Mouse (Mus musculus) kidney, postnatal 36 days (tissue): ENCODE measurements around the gene Ank2.

ENCODE experiments used
- DNase-seq, 2 experiments: peaks; one replicate each; pipeline ENCODE4 v3.0.0; 2021 to 2022; ENCODE audit warnings: mixed read lengths in 2 of 2

Ank2 gene

DNA sequence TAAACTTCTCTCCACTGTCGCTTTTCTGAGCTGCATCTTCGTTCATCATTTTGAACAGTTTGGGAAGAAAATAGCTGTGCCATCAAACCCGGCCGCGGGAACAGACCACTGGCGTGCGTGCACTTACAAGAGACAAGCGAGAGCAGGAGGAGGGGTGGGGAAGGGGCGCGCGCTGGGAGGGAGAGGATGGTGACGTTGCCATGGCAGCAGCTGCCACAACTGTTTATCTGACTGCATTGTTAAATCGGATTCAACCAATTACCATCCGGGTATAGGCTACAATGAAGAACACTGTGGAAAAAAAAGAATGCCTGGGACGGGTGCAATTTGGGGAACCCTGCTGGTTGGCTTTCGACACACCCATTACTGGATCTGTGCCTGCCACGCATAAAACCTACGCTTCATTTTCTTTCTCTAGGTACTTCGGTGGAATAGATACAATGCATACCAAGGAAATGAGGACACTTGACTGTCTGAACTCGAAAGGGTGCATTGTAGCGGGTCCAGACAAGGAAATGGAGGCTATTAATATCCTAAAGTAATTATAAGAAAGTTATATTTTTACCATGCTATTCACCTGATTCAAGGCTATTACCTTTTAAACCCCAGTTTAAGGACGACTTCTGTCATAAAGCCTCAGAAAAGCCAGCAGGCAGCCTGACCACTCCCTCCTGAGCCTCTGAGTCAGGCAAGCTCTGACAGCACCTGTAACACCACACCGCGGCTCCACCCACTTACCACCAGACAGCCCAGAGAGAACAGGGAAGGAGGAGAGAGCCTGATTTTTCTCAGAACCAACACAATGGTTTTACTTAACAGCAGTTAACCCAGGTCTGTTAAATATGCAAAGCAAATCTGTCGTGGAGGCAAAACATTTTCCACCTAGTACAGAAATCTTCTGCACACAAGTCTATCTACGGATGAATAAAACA is 273.1 kb downstream of the Ank2 start:
- peak; percentile 22 to 48 for DNase-seq

DNA sequence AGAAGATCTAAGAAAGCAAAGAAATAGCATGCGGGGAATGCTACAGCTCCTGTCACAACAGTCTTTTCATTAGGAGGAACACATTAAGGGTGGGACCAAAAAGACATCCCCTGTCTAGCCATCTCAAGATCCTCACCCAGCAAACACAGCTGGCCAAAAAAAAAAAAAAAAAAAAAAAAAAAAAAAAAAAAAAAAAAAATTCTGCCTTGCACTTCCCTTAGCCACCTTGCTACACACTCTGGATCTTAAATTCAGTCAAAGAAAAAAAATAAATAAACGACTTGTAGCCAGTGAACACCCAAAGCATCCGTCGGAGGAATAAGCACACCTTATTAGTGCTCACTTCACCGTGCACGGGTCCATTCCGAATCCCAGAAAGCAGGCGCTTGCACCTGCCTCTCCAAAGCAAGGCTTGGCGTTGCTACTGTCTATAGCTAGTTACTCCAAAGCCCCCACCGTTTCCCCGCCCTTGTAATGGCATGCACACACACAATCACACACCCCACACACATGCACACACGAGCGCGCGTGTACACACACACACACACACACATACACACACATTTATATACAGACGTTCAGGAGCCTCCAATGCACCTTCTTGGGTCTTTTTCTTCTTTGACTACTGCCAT is 273.9 kb downstream of the Ank2 start:
- no peak for DNase-seq

DNA sequence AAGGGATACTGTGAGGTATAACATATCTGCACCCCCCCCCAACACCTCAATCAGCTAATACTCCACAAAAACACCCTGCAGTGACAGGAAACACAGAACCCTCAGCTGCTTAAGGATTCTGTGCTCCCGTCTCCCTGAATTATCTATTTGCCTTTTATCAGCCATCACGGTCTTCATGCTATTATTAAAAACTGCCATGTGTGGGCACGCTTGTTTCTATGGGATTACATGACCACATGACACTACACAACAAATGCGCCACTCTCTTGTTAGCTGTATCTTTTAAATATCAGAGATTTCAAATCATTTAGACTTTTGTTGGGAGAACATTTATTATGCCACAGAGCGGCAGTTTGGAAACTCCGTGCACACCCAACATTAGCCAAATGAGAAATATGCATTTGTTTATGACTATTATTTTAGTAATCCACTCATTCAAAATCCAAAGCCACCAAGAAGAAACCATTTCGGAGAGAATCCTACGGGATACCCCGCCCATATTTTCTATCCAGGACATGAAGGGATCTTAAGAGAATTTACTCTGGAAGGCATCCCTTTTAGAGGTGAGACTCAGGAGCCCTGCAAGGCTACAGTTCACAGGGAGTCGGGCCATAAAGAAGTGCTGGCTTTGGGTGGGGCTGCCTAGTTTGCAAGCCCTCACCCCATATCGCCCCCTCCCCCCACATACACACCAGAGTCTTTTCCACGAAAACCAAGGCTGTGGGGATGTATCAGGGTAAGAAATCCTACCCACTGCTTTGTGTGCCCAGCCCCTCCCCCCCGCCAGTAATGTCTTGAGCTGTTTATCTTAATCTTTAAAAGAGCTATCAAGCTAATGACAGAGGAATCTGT is 274.6 kb downstream of the Ank2 start:
- no peak for DNase-seq

DNA sequence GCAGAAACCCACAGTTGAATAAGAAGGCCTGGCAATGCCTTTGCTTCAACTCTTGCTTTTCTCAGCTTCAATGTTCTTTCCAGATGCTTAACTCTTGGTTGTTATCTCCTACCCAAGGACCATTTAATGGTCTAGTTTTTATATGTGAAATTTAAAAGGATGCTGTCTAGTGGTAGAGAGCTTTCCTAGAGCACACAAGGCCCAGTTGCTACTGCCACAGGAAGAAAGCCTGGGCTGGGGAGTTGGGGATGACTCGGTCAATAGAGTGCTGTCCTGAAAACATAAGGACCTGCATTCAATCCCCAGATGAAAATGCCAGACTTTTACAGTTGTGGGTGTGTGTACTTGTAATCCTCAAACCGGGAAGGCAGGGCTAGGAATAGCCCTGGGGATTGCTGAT is 277.1 kb downstream of the Ank2 start:
- DNase-seq = no peak

DNA sequence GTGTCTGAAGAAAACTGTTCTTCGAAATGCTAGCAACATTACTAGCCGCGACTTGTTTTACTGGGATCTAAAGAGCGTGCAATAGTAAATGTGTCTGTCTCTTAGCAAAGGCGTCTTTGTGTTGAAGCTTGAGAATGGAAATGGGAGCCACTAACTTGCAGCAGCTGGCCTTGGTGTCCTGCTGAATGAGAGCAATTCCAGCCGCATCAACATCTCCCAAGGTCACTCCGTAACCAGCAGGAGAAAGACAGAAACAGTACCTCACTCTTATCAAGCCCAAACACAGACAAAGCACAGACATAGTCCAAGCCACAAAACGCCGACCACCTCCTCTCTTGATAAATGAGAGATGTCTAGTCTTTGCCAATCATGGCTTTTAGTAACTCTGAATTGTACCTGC is 278.3 kb downstream of the Ank2 start:
- DNase-seq = no peak

DNA sequence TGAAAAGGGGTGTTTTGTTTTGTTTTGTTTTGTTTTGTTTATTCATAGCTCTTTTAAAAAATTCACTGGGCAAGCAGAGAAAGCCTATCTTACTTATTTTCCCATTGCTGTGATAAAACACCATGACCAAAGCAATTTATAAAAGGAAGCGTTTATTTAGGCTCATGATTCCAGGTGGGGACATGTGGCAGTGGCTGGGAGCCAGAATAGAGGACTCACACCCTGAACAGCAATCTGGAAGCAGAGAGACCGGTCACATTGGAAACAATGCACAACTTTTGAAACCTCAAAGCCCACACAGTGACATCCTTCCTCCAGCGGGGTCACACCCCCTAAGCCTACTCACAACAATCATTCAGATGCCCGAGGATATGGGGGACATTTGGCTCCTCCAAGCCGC is 285.6 kb downstream of the Ank2 start:
- no peak for DNase-seq

DNA sequence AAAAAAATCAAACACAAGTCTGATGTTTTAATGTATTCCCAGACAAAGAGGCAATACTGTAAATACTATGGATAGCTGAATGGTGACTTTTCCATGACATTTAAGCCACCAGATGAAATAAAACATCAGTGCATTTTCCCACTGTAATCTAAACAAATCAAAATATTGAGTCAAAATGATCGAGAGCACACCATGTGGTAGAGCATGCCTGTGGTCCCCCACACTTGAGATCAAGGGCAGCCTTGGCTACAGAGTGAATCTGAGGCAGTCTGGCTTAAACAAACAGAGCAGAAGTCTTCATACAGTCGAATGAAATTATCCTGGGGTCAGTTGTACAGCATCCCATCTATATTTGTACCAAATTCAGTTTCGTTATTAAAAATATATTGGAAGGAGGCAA is 288.0 kb downstream of the Ank2 start:
- DNase-seq = no peak

DNA sequence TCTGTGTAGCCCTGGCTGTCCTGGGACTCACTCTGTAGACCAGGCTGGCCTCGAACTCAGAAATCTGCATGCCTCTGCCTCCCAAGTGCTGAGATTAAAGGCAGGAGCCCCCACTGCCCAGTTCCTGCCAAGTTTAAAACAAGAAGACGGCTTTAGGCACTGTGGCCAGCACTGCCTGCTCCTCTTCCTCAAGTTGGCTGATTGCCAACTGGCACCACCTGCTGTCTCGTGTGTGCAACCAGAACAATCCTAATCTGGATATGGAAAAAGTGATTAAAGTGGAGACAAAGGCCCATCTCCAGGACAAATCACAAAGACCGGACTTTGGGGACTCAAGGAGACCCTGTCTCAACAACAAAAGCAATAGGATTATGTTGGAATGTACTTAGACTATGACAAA is 288.6 kb downstream of the Ank2 start:
- no peak for DNase-seq

DNA sequence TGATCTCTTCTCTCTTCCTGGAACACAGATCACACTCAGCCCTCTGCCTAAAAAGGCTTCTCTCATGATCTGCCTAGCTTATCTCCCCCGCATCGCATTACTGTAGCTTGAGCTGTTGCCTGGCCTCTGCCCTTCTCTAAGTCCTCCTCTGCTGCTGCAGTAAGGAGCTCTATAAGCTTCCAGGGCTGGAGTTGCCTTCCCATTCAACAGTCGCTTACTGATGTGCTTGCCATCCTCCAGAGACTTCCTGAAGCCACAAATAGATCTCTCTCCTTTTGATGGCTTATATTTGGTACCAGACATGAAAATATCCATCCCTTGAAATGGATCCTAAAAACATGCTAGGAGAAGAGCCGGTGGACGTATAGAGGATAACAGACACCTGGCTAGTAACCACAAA is 290.3 kb downstream of the Ank2 start:
- no peak for DNase-seq

DNA sequence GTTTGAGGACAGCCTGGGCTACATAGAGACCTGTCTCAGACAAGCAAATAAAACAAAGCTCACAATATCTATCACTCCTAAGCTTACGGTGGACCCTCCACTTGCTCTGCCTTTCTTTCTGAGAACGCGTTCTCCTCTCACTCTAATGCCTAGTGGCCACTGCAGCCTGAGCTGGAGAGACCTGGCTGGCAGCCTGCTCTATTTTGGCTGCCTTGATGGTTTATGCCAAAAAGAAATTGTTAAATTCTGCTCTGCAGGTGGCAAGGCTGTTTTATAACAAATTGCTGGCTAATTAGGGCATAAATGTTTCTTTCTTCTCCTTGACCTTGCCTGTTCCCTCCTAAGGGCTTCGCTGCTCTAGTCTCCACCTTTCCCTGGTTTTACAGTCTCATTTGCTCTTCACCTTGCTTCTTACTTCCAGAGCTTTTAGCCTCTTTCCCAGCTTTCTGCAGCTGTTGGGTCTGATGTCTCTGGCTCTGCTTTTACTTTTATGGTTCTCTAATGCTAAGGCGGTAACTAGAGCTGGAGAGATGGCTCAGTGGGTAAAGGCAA is 293.2 kb downstream of the Ank2 start:
- no peak for DNase-seq

DNA sequence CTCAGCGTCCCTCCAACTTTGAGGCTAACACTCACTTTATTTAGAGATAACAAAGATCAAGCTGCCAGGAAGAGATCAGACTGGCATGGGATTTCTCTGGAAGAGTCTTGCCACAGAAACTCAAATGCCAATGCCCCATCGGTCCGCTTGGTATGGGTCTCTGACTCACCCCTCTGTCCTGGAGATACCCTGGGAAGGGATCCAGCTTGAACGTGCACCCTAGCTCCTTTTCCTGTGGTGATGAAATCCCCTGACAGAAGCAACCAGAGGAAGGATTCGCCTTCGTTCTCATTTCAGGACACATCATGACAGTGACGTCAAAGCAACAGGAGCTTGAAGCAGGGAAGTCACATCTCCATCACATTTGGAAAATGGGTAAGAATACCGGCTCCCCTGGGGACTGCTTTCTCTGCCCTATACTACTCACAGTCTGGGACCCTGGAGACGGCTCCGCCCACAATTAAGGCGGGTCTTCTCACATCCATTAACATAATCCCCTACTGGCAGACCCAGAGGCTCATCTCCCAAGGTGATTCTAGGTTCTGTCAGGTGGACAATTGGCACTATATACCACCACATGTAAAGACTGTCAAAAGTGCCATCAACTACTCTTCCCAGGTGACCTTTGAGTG is 296.6 kb downstream of the Ank2 start:
- no peak for DNase-seq

DNA sequence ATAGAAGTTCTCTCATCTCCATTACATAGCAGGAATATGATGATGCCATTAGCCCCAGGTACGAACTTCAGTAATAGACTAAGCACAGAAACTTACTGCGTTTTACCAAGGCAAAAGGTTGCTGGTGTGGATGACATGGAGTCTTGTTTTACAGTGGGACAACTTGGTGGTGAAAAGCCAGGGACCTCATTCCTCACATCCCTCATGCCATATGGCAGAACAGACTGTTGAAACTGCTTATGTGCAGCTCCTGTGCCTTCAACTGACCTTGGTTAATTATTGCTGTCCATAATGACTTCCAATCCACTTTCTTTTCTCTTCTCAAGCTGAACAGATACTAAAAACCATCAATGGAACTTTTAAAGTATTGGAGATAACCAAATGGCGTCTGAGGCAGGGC is 298.4 kb downstream of the Ank2 start:
- no peak for DNase-seq

DNA sequence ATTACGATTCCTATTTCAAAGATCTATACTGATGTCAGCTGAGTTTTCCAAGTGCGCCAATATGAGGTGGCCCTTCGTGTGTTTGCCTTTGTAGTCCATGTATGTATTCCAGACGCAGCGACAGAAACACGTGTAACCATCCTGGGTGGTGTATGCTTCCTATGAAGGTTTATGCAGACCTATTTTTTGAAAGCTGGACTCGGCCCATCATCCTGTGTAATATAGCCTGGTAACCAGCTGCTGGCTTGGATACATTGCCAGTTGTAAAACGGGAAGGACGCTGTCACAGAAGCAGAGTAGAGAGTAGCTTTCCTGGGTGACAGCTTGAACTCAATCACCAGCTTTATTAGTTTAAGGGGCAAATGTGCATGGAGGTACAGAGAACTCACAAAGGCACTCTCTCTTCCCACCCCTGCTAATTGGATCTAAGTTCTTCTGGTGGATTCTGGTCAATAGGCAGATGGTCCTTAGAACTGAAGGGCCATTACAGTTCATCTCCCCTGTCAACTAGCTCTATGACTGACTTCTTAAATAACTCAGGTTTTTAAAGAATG is 300.0 kb downstream of the Ank2 start:
- no peak for DNase-seq

DNA sequence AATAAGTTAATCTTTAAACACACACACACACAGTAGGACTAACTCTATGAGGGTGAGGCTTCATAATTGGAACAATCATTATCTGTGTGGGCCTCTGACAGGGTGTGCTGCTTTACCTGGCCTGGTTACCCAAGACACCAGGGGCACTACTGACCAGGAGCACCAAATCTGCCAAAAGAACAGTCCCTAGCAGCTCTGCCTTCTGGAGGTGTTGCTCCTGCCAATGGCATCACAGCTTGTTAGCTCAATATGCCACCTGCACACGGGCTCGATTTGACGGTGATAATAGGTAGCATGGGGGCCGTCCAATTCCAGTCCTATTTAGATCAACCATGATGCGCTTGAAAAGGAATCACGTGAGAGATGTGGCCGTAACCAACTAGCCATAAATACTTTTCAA is 300.5 kb downstream of the Ank2 start:
- no peak for DNase-seq

DNA sequence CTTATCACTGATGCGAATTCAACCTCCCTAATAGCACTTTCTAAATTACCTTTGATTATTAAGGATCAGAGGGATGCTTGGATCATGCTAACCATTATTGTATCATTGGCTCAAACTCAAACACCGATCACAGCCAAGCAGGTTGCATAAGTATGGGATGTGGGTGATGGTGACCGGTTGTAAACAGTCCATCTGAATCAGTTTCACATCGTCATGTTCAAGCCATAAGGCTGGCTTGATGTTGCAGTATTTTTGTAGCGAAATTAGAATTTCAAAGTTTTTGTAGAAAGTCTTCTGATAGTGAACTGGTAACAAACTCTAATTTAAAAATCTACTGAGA is 310.4 kb downstream of the Ank2 start:
- no peak for DNase-seq

DNA sequence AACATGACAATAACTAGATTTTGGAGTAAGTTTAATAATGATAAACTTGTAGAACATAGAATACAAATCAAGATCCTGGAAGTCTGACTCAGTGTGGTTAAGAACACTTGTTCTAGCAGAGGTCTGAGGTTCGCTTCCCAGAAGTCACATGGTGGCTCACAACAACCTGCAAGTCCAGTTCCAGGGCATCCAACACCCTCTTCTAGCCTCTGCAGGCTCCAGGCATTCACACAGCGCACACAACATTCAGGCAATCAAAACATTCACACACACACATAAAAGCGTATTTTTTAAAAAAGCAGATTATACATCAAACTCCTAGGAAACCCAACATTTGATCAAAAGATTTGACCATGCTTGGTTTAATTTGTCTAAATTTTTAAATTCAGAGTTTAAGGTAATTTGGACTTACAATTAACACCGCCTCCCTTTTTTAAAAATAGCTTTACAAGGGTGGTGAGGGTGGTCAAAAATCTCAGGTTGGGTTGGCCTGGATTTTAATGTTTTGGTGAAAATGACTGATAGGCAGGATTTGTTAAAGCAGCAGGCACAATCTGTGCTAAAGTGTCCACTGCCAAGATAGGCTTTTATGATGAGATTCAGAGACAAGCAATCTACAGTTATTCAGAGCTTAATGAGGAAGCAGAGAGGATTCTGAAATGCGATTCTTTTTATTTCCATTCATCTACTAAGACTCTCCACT is 310.9 kb downstream of the Ank2 start:
- DNase-seq = no peak

DNA sequence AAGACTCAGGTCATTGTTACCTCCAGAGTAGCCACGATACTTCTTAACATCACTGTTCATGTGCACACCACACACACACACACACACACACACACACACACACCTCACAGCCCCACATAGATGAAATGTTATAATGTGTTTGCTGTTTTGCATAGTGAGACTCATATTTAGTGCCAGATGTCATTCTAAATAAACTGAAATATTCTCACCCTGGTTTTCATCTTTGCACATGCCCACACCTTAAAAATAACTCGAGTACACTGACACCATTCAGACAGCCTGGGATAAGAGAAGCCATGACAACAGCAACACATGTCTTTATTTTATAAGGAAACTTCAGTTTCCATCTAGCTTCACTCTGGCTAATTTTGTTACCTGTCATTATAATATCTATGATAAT is 312.1 kb downstream of the Ank2 start:
- DNase-seq = no peak

DNA sequence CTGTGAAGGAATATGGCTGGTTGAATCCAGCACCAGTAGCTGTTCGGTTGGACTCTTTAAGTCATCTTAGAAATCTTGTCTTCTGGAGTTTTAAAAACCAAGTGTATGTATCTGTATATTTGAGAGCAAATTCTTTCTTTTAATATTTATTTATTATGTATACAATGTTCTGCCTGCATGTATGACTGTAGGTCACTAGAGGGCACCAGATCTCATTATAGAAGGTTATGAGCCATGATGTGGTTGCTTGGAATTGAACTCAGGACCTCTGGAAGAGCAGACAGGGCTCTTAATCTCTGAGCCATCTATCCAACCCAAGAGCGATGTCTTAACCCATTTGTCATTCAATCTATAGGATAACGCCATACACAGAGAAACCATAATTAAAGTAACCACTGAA is 312.9 kb downstream of the Ank2 start:
- no peak for DNase-seq

DNA sequence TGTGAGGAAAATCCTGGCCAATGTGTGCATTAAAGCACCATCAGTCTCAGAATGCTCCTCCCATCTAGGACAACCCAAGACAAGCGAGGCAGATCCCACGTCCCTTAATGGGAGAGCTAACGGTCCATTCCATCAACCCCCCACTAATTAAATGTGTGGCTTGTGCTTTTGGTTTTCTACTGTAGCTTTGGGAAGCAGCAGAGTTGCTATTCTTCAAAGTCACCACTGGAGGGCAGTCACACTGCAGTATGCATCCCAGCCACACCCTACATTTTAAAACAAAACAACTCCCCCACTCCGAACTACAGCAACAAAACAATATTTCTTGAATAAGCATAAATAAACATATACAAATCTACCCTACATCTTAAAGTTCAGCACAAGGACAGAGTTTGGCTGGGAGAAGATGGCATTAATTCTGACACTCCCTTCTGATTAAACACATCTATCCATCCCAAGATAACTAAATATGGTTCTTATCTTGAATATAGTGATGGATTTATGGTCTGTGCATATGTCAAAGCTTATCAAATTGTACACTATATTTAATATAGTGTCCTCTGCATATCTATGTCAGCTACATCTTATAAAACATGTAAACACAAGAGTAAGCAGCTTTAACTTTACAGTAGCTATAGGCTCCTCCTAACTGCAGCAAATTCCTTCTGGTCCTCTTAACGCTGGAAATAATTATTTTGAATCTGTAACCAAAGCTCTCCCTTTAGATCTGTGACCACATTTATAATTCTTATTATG is 315.0 kb downstream of the Ank2 start:
- DNase-seq = peak; percentile 7 to 23

DNA sequence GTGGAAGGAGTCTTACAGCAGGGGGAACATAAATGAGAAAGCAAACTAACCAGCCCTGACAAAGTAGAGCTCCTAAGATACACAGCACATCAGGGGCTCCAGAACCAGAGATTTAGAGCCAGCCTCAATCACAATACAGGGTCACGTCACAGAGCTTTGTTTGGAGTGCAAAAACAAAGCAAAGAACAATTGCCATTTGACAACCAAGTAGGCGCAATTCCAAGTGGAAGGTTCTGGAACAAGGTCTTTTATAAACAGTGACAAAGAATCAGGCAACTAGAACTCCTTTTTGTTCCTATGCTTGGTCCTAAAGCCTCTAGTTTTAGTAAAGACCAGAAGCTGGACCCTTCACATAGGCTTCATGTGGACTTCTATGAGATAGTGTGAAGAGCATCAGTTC is 326.5 kb downstream of the Ank2 start:
- DNase-seq = no peak

DNA sequence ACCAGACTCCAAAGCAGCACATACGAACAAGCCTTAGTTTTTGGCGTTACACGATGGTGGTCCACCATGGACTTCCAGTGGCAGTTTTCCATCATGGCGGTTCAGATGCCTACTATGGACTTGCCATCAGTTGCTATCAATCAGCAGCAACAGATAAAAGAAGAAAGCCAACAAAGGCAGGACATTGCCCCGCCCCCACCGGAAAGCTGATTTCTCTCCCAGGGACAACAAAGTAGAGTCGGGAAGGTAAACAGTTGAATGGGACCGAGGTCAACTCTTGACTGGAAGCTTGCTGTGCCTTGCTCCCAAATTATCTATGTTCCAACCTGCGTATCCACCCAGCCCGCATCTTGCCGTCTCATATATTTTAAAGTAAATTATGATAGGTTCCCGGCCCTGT is 328.9 kb downstream of the Ank2 start:
- no peak for DNase-seq
